Mouse (Mus musculus): ENCODE data around the gene Baiap2. TPM values are rescaled to one million over a fixed set of nuclear protein-coding genes. Genes with fewer than 3 reads are reported as not detected.

The Baiap2 gene
- 8.8 TPM for polyA plus RNA-seq (2014; fragmentation: Illumina TruSeq; extraction: RNeasy Lipid Tissue Mini Kit (QIAGEN cat#74804); ENCODE audit: low read depth, low replicate concordance)

GRCm38 (mm10) chr11:119942727-119943427 is at the start of gene Baiap2:
Gene Baiap2, plus strand, starts transcription at chr11:119942763.

GRCm38 (mm10) chr11:119913291-119913934 is 29.1 kb upstream of the Baiap2 start, which contains the start of gene Chmp6:
Gene Chmp6, plus strand, starts transcription at chr11:119913441.

GRCm38 (mm10) chr11:120046553-120047191 is 104.1 kb downstream of the Baiap2 start, which contains the start of gene Aatk:
Gene Aatk, minus strand, starts transcription at chr11:120047167.

Other genes starting within 250 kb of the Baiap2 start
- 3.0 TPM for gene Chmp6, start 29.3 kb upstream of the Baiap2 start, polyA plus RNA-seq (2014; fragmentation: Illumina TruSeq; extraction: RNeasy Lipid Tissue Mini Kit (QIAGEN cat#74804); ENCODE audit: low read depth, low replicate concordance)
- gene Aatk, start 104.4 kb downstream of the Baiap2 start, polyA plus RNA-seq (2014; fragmentation: Illumina TruSeq; extraction: RNeasy Lipid Tissue Mini Kit (QIAGEN cat#74804); ENCODE audit: low read depth, low replicate concordance) = not detected
- gene Cep131, start 144.1 kb downstream of the Baiap2 start, polyA plus RNA-seq (2014; fragmentation: Illumina TruSeq; extraction: RNeasy Lipid Tissue Mini Kit (QIAGEN cat#74804); ENCODE audit: low read depth, low replicate concordance) = 3.9 TPM
- 0.84 TPM for gene Tepsin, start 156.0 kb downstream of the Baiap2 start, polyA plus RNA-seq (2014; fragmentation: Illumina TruSeq; extraction: RNeasy Lipid Tissue Mini Kit (QIAGEN cat#74804); ENCODE audit: low read depth, low replicate concordance)
- gene Ndufaf8, start 156.2 kb downstream of the Baiap2 start, polyA plus RNA-seq (2014; fragmentation: Illumina TruSeq; extraction: RNeasy Lipid Tissue Mini Kit (QIAGEN cat#74804); ENCODE audit: low read depth, low replicate concordance) = 1.9 TPM
- 1.5 TPM for gene Slc38a10, start 208.6 kb downstream of the Baiap2 start, polyA plus RNA-seq (2014; fragmentation: Illumina TruSeq; extraction: RNeasy Lipid Tissue Mini Kit (QIAGEN cat#74804); ENCODE audit: low read depth, low replicate concordance)